Mouse (Mus musculus): Measurements from ENCODE around the gene Olfr340. TPM values are rescaled to one million over a fixed set of nuclear protein-coding genes. Genes with fewer than 3 reads are reported as not detected.
"Not testable (repeated sequence)": the region's sequence is repeated elsewhere in the genome, so short reads cannot be mapped to it uniquely, and the experiment has no call there.

The Olfr340 gene
- polyA plus RNA-seq (2015; fragmentation: Nextera tagmentation; extraction: Ambion mirVana), result not detected in 2 replicates

- ATAC-seq, result no peak
- TF ChIP-seq CTCF (IDR thresholded peaks at IDR 0.05; ENCODE audit: low read depth), result no peak
- Histone ChIP-seq H3K4me3 (ENCODE audit: low read depth, low read length) (no peak within 1 kb of the TSS), H3K27me3 (replicated peaks; ENCODE audit: control insufficient read depth, insufficient read depth, low read length) (no peaks in the 10 kb centered on the region), H3K4me1 (replicated peaks; ENCODE audit: control insufficient read depth, insufficient read depth, low read length) (no peaks in the 10 kb centered on the region), H3K27ac (ENCODE audit: low read depth, low read length) (no peak within 1 kb of the TSS), H3K9me3 (ENCODE audit: control insufficient read depth) (no peaks in the 10 kb centered on the region), H3K36me3 (ENCODE audit: control insufficient read depth, insufficient read depth) (no peaks in the 10 kb centered on the region), H3K9ac (ENCODE audit: low read depth, low read length) (no peak within 1 kb of the TSS), H3K4me2 (replicated peaks; ENCODE audit: low read depth) (no peak within 1 kb of the TSS)
- WGBS, result 55% methylated on average over 1 of the region's 1 CpGs
Observed at GRCm38 (mm10) chr2:36452287-36452686, at the start of gene Olfr340. Gene Olfr340 (plus strand): TSS chr2:36452587.

GRCm38 (mm10) chr2:36415174-36415573 lies 37.2 kb upstream of the Olfr340 start:
- H3K4me1 ChIP-seq (replicated peaks; ENCODE audit: control insufficient read depth, insufficient read depth, low read length); H3K27me3 ChIP-seq (replicated peaks; ENCODE audit: control insufficient read depth, insufficient read depth, low read length); H3K27ac ChIP-seq (ENCODE audit: low read depth, low read length); H3K9me3 ChIP-seq (ENCODE audit: control insufficient read depth); H3K4me3 ChIP-seq (ENCODE audit: low read depth, low read length); ATAC-seq; H3K36me3 ChIP-seq (ENCODE audit: control insufficient read depth, insufficient read depth); H3K9ac ChIP-seq (ENCODE audit: low read depth, low read length); H3K4me2 ChIP-seq (replicated peaks; ENCODE audit: low read depth): not testable (repeated sequence)
- 86% methylated on average over 3 of the region's 3 CpGs for WGBS

- not testable (repeated sequence) for H3K27ac ChIP-seq (ENCODE audit: low read depth, low read length); H3K9ac ChIP-seq (ENCODE audit: low read depth, low read length)
- WGBS, result 91% methylated on average over 7 of the region's 7 CpGs
Observed at GRCm38 (mm10) chr2:36415591-36415990, 36.8 kb upstream of the Olfr340 start.

GRCm38 (mm10) chr2:36418647-36419046 lies 33.7 kb upstream of the Olfr340 start, which contains the start of gene Olfr339:
Gene Olfr339 (plus strand): TSS chr2:36418947.
- no peak within 1 kb of the TSS for H3K27ac ChIP-seq (ENCODE audit: low read depth, low read length)
- no peak within 1 kb of the TSS for H3K9ac ChIP-seq (ENCODE audit: low read depth, low read length)
- H3K4me3 ChIP-seq (ENCODE audit: low read depth, low read length), result no peak within 1 kb of the TSS
- no peak for TF ChIP-seq CTCF (IDR thresholded peaks at IDR 0.05; ENCODE audit: low read depth)
- WGBS, result 82% methylated on average over 3 of the region's 3 CpGs
- no peak within 1 kb of the TSS for H3K4me2 ChIP-seq (replicated peaks; ENCODE audit: low read depth)
- H3K9me3 ChIP-seq (ENCODE audit: control insufficient read depth), result no peaks in the 10 kb centered on the region
- no peaks in the 10 kb centered on the region for H3K27me3 ChIP-seq (replicated peaks; ENCODE audit: control insufficient read depth, insufficient read depth, low read length)
- no peak for ATAC-seq
- H3K4me1 ChIP-seq (replicated peaks; ENCODE audit: control insufficient read depth, insufficient read depth, low read length), result no peaks in the 10 kb centered on the region
- no peaks in the 10 kb centered on the region for H3K36me3 ChIP-seq (ENCODE audit: control insufficient read depth, insufficient read depth)

More at GRCm38 (mm10) chr2:36415591-36415990, 36.8 kb upstream of the Olfr340 start:
- not testable (repeated sequence) for H3K27me3 ChIP-seq (replicated peaks; ENCODE audit: control insufficient read depth, insufficient read depth, low read length); H3K4me1 ChIP-seq (replicated peaks; ENCODE audit: control insufficient read depth, insufficient read depth, low read length); H3K36me3 ChIP-seq (ENCODE audit: control insufficient read depth, insufficient read depth); H3K4me3 ChIP-seq (ENCODE audit: low read depth, low read length); H3K4me2 ChIP-seq (replicated peaks; ENCODE audit: low read depth); H3K9me3 ChIP-seq (ENCODE audit: control insufficient read depth); ATAC-seq

- TF ChIP-seq CTCF (IDR thresholded peaks at IDR 0.05; ENCODE audit: low read depth), result no peak
- H3K9me3 ChIP-seq (ENCODE audit: control insufficient read depth), result no peaks in the 10 kb centered on the region
- no peak overlapping the region for H3K9ac ChIP-seq (ENCODE audit: low read depth, low read length)
- H3K36me3 ChIP-seq (ENCODE audit: control insufficient read depth, insufficient read depth), result no peaks in the 10 kb centered on the region
- no peak overlapping the region for H3K4me3 ChIP-seq (ENCODE audit: low read depth, low read length)
- H3K27ac ChIP-seq (ENCODE audit: low read depth, low read length), result no peak overlapping the region
- H3K4me2 ChIP-seq (replicated peaks; ENCODE audit: low read depth), result no peak overlapping the region
- H3K27me3 ChIP-seq (replicated peaks; ENCODE audit: control insufficient read depth, insufficient read depth, low read length), result no peaks in the 10 kb centered on the region
- no peak for ATAC-seq
- H3K4me1 ChIP-seq (replicated peaks; ENCODE audit: control insufficient read depth, insufficient read depth, low read length), result no peaks in the 10 kb centered on the region
Observed at GRCm38 (mm10) chr2:36473634-36474033, 21.2 kb downstream of the Olfr340 start.

- ATAC-seq, result no peak
- Histone ChIP-seq H3K4me1 (replicated peaks; ENCODE audit: control insufficient read depth, insufficient read depth, low read length) (no peaks in the 10 kb centered on the region), H3K9ac (ENCODE audit: low read depth, low read length) (no peak within 1 kb of the TSS), H3K27ac (ENCODE audit: low read depth, low read length) (no peak within 1 kb of the TSS), H3K9me3 (ENCODE audit: control insufficient read depth) (no peaks in the 10 kb centered on the region), H3K4me2 (replicated peaks; ENCODE audit: low read depth) (no peak within 1 kb of the TSS), H3K36me3 (ENCODE audit: control insufficient read depth, insufficient read depth) (no peaks in the 10 kb centered on the region), H3K4me3 (ENCODE audit: low read depth, low read length) (no peak within 1 kb of the TSS), H3K27me3 (replicated peaks; ENCODE audit: control insufficient read depth, insufficient read depth, low read length) (no peaks in the 10 kb centered on the region)
- TF ChIP-seq CTCF (IDR thresholded peaks at IDR 0.05; ENCODE audit: low read depth), result no peak
Observed at GRCm38 (mm10) chr2:36482368-36482767, 30.0 kb downstream of the Olfr340 start, which contains the start of gene Olfr341. Gene Olfr341 (minus strand): TSS chr2:36482468.

Other genes starting within 250 kb of the Olfr340 start
- gene Ptgs1, start 222.2 kb upstream of the Olfr340 start, polyA plus RNA-seq (2015; fragmentation: Nextera tagmentation; extraction: Ambion mirVana), result 29.5 and 31.0 TPM in 2 replicates
- not detected in 2 replicates for gene Olfr338, start 79.1 kb upstream of the Olfr340 start, polyA plus RNA-seq (2015; fragmentation: Nextera tagmentation; extraction: Ambion mirVana)
- not detected in 2 replicates for gene Olfr339, start 33.6 kb upstream of the Olfr340 start, polyA plus RNA-seq (2015; fragmentation: Nextera tagmentation; extraction: Ambion mirVana)
- not detected in 2 replicates for gene Olfr341, start 29.9 kb downstream of the Olfr340 start, polyA plus RNA-seq (2015; fragmentation: Nextera tagmentation; extraction: Ambion mirVana)
- not detected in 2 replicates for gene Olfr342, start 72.4 kb downstream of the Olfr340 start, polyA plus RNA-seq (2015; fragmentation: Nextera tagmentation; extraction: Ambion mirVana)
- gene Olfr344, start 114.1 kb downstream of the Olfr340 start, polyA plus RNA-seq (2015; fragmentation: Nextera tagmentation; extraction: Ambion mirVana), result not detected in 2 replicates
- not detected in 2 replicates for gene Olfr345, start 187.5 kb downstream of the Olfr340 start, polyA plus RNA-seq (2015; fragmentation: Nextera tagmentation; extraction: Ambion mirVana)
- not detected in 2 replicates for gene Olfr346, start 233.2 kb downstream of the Olfr340 start, polyA plus RNA-seq (2015; fragmentation: Nextera tagmentation; extraction: Ambion mirVana)

Measured in intestine, postnatal 0 days (tissue).